Mouse (Mus musculus) heart, embryonic 10.5 days (tissue): Measurements from ENCODE around the gene Ccdc158. TPM values are rescaled to one million over a fixed set of nuclear protein-coding genes. Genes with fewer than 3 reads are reported as not detected.

Experiments used
- polyA plus RNA-seq: library from polyadenylated mRNA; unstranded; fragments of >200 nt; fragmentation: Nextera tagmentation; extraction: Ambion mirVana; gene quantifications from 2 replicates; pipeline ENCODE4 v1.2.1, GENCODE M21; 2016

Gene Ccdc158
- polyA plus RNA-seq, 1 experiment from 2014 or later = 0.90 TPM

Other genes starting within 250 kb of the Ccdc158 start
- gene Nup54, start 240.1 kb downstream of the Ccdc158 start, polyA plus RNA-seq = 52.8 and 60.8 TPM in 2 replicates
- 8.3 and 12.1 TPM in 2 replicates for gene Scarb2, start 168.4 kb downstream of the Ccdc158 start, polyA plus RNA-seq
- not detected in 2 replicates for gene Fam47e, start 120.2 kb downstream of the Ccdc158 start, polyA plus RNA-seq
- 45.2 and 75.6 TPM in 2 replicates for gene Stbd1, start 72.2 kb downstream of the Ccdc158 start, polyA plus RNA-seq
- 11.4 and 11.6 TPM in 2 replicates for gene Shroom3, start 8.2 kb upstream of the Ccdc158 start, polyA plus RNA-seq